Mouse (Mus musculus): Measurements from ENCODE around the gene Cep152. TPM values are rescaled to one million over a fixed set of nuclear protein-coding genes. Genes with fewer than 3 reads are reported as not detected.
A peak's percentile ranks its signal among the peaks of the same experiment; 100 is the strongest.

Cep152 gene
- polyA plus RNA-seq, 1 experiment from 2014 or later = 9.4 TPM

DNA sequence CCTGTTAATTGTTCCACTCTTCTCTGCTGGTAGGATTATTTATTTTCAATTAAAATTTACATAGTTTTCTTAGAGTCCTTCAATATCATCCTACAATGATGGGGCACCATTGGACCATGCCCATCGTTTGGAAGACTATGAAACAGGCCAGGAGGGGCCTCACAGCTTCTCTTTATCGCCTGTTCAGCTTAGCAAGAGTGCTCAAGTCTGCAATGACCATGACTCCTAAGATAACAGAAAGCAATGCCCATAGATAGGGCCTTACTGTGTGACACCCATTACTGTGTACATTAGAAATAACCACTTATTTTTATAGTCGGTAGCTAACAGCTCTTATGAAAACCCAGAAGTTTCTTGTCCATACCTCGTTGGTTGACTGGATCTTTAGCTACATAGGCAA is 41.0 kb upstream of the Cep152 start:
- H3K27me3 ChIP-seq (ENCODE audit: insufficient read depth, low read length) = no peaks in the 10 kb centered on the region
- H3K36me3 ChIP-seq (ENCODE audit: insufficient read depth) = no peaks in the 10 kb centered on the region
- H3K4me3 ChIP-seq (ENCODE audit: low read depth, low read length) = no peak overlapping the region
- no peaks in the 10 kb centered on the region for H3K9me3 ChIP-seq (ENCODE audit: low read depth, low read length)
- WGBS = 84% methylated on average over 4 of the region's 4 CpGs
- DNase-seq (no peak), ATAC-seq (ENCODE audit: insufficient read depth) (no peak)
- H3K4me2 ChIP-seq = no peak overlapping the region
- no peak for TF ChIP-seq CTCF (IDR thresholded peaks at IDR 0.05; ENCODE audit: low read depth)
- H3K4me1 ChIP-seq (ENCODE audit: insufficient read depth) = peaks cover 1% of the 10 kb centered on the region; the same call in 1 of the 2 replicates
- H3K9ac ChIP-seq = no peak overlapping the region
- H3K27ac ChIP-seq (ENCODE audit: low read depth) = no peak overlapping the region

- Histone ChIP-seq H3K27me3 (ENCODE audit: insufficient read depth, low read length) (no peaks in the 10 kb centered on the region), H3K36me3 (ENCODE audit: insufficient read depth) (no peaks in the 10 kb centered on the region), H3K9me3 (ENCODE audit: low read depth, low read length) (no peaks in the 10 kb centered on the region), H3K27ac (ENCODE audit: low read depth) (no peak overlapping the region), H3K9ac (no peak overlapping the region), H3K4me2 (no peak overlapping the region), H3K4me3 (ENCODE audit: low read depth, low read length) (no peak overlapping the region), H3K4me1 (ENCODE audit: insufficient read depth) (peaks cover 4% of the 10 kb centered on the region; the same call in 1 of the 2 replicates)
- WGBS = 86% methylated on average over 5 of the region's 5 CpGs
- TF ChIP-seq CTCF (IDR thresholded peaks at IDR 0.05; ENCODE audit: low read depth) = no peak
- ATAC-seq (ENCODE audit: insufficient read depth) (no peak), DNase-seq (no peak)
Observed at GRCm38 (mm10) chr2:125665213-125665612, 40.3 kb upstream of the Cep152 start.

- 90% methylated on average over 3 of the region's 3 CpGs for WGBS
- H3K4me3 ChIP-seq (ENCODE audit: low read depth, low read length) = no peak overlapping the region
- H3K36me3 ChIP-seq (ENCODE audit: insufficient read depth) = no peaks in the 10 kb centered on the region
- no peak overlapping the region for H3K9ac ChIP-seq
- no peak overlapping the region for H3K4me2 ChIP-seq
- no peak for ATAC-seq (ENCODE audit: insufficient read depth)
- DNase-seq = no peak
- peaks cover 4% of the 10 kb centered on the region; the same call in 1 of the 2 replicates for H3K4me1 ChIP-seq (ENCODE audit: insufficient read depth)
- no peak for TF ChIP-seq CTCF (IDR thresholded peaks at IDR 0.05; ENCODE audit: low read depth)
- no peaks in the 10 kb centered on the region for H3K9me3 ChIP-seq (ENCODE audit: low read depth, low read length)
- H3K27ac ChIP-seq (ENCODE audit: low read depth) = no peak overlapping the region
- H3K27me3 ChIP-seq (ENCODE audit: insufficient read depth, low read length) = no peaks in the 10 kb centered on the region
Observed at GRCm38 (mm10) chr2:125662517-125662916, 37.6 kb upstream of the Cep152 start.

- peaks cover 4% of the 10 kb centered on the region; the same call in 1 of the 2 replicates for H3K4me1 ChIP-seq (ENCODE audit: insufficient read depth)
- H3K27me3 ChIP-seq (ENCODE audit: insufficient read depth, low read length) = no peaks in the 10 kb centered on the region
- no peak overlapping the region for H3K27ac ChIP-seq (ENCODE audit: low read depth)
- no peaks in the 10 kb centered on the region for H3K36me3 ChIP-seq (ENCODE audit: insufficient read depth)
- H3K9me3 ChIP-seq (ENCODE audit: low read depth, low read length) = no peaks in the 10 kb centered on the region
- no peak for TF ChIP-seq CTCF (IDR thresholded peaks at IDR 0.05; ENCODE audit: low read depth)
- ATAC-seq (ENCODE audit: insufficient read depth) (no peak), DNase-seq (no peak)
- peak overlapping the region; percentile 30 for H3K4me3 ChIP-seq (ENCODE audit: low read depth, low read length)
- peak overlapping the region; percentile 35 for H3K9ac ChIP-seq
- peak overlapping the region; percentile 63 for H3K4me2 ChIP-seq
- 35% methylated on average over 4 of the region's 4 CpGs for WGBS
Observed at GRCm38 (mm10) chr2:125661156-125661555, 36.2 kb upstream of the Cep152 start.

DNA sequence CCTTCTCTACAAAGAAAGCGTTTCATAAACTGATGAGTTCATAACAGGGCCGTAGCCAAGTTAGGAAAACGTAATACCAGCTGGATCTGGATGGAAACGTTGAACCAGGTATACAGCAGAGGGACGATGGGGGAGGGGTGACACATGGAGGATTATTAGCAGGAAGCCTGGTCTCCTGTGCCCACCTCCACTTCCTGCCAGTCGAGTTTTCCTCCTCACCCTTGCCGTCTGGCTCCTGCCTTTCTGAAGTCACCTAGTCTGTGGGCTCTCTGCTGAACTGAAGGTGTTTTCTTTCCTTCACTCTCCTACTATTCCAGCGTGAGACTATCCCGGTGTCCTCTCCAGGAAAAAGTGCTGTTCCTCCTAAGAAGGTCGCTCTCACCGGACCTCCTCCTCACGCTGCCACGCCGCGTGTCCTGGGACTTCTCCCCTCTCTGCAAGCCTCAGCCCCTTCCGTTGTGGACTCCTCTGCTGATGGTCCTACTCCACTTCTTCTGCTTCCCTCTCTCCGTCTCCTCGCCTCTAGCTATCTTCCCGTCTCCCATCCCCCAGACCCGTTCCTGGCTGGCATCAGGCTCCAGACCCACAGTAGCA is 35.7 kb upstream of the Cep152 start:
- peak overlapping the region; percentile 35 for H3K9ac ChIP-seq
- no peak overlapping the region; the same call in 1 of the 2 replicates for H3K27ac ChIP-seq (ENCODE audit: low read depth)
- 26% methylated on average over 20 of the region's 20 CpGs for WGBS
- H3K4me2 ChIP-seq = peak overlapping the region; percentile 63
- H3K4me1 ChIP-seq (ENCODE audit: insufficient read depth) = peaks cover 4% of the 10 kb centered on the region; the same call in 1 of the 2 replicates
- H3K4me3 ChIP-seq (ENCODE audit: low read depth, low read length) = peak overlapping the region; percentile 30
- no peaks in the 10 kb centered on the region for H3K9me3 ChIP-seq (ENCODE audit: low read depth, low read length)
- peak; percentile 55 for ATAC-seq (ENCODE audit: insufficient read depth)
- no peaks in the 10 kb centered on the region for H3K27me3 ChIP-seq (ENCODE audit: insufficient read depth, low read length)
- TF ChIP-seq CTCF (IDR thresholded peaks at IDR 0.05; ENCODE audit: low read depth) = no peak
- DNase-seq = peak; percentile 43
- no peaks in the 10 kb centered on the region for H3K36me3 ChIP-seq (ENCODE audit: insufficient read depth)

GRCm38 (mm10) chr2:125659823-125660536 is 35.1 kb upstream of the Cep152 start:
- no peaks in the 10 kb centered on the region for H3K27me3 ChIP-seq (ENCODE audit: insufficient read depth, low read length)
- H3K4me3 ChIP-seq (ENCODE audit: low read depth, low read length) = peak overlapping the region; percentile 30
- H3K27ac ChIP-seq (ENCODE audit: low read depth) = no peak overlapping the region; the same call in 1 of the 2 replicates
- H3K9me3 ChIP-seq (ENCODE audit: low read depth, low read length) = no peaks in the 10 kb centered on the region
- no peaks in the 10 kb centered on the region for H3K36me3 ChIP-seq (ENCODE audit: insufficient read depth)
- TF ChIP-seq CTCF (IDR thresholded peaks at IDR 0.05; ENCODE audit: low read depth) = peak; percentile 91
- DNase-seq (peak; percentile 89), ATAC-seq (ENCODE audit: insufficient read depth) (peak; percentile 71)
- 12% methylated on average over 10 of the region's 10 CpGs for WGBS
- H3K9ac ChIP-seq = peak overlapping the region; percentile 35; the same call in 1 of the 2 replicates
- peak overlapping the region; percentile 63 for H3K4me2 ChIP-seq
- H3K4me1 ChIP-seq (ENCODE audit: insufficient read depth) = peaks cover 4% of the 10 kb centered on the region; the same call in 1 of the 2 replicates

- no peak overlapping the region for H3K27ac ChIP-seq (ENCODE audit: low read depth)
- WGBS = 84% methylated on average over 9 of the region's 9 CpGs
- DNase-seq = no peak
- TF ChIP-seq CTCF (IDR thresholded peaks at IDR 0.05; ENCODE audit: low read depth) = no peak
- no peak overlapping the region for H3K9ac ChIP-seq
- H3K9me3 ChIP-seq (ENCODE audit: low read depth, low read length) = no peaks in the 10 kb centered on the region
- no peaks in the 10 kb centered on the region for H3K27me3 ChIP-seq (ENCODE audit: insufficient read depth, low read length)
- ATAC-seq (ENCODE audit: insufficient read depth) = no peak
- H3K4me2 ChIP-seq = no peak overlapping the region
- no peaks in the 10 kb centered on the region for H3K4me1 ChIP-seq (ENCODE audit: insufficient read depth)
- H3K36me3 ChIP-seq (ENCODE audit: insufficient read depth) = no peaks in the 10 kb centered on the region
- no peak overlapping the region for H3K4me3 ChIP-seq (ENCODE audit: low read depth, low read length)
Observed at GRCm38 (mm10) chr2:125655391-125655790, 30.5 kb upstream of the Cep152 start.
